Mouse (Mus musculus) testis, adult 2 months (tissue): ENCODE data around the gene Tmem120b.

Experiments
- CTCF ChIP-seq: fragments of 200-500 bp; IDR thresholded peaks from 2 replicates; pipeline ENCODE4 v1.5.1; 2012; ENCODE audit warnings: low read depth, mild to moderate bottlenecking, inconsistent platforms, low read length, moderate library complexity; ENCODE audit not compliant: control insufficient read depth, insufficient read depth, insufficient replicate concordance
- POLR2A ChIP-seq: fragments of 200-500 bp; IDR thresholded peaks from 2 replicates; pipeline ENCODE4 v1.6.1; 2012; ENCODE audit warnings: low read depth, mild to moderate bottlenecking, inconsistent platforms, low read length, moderate library complexity; ENCODE audit not compliant: control insufficient read depth

DNA sequence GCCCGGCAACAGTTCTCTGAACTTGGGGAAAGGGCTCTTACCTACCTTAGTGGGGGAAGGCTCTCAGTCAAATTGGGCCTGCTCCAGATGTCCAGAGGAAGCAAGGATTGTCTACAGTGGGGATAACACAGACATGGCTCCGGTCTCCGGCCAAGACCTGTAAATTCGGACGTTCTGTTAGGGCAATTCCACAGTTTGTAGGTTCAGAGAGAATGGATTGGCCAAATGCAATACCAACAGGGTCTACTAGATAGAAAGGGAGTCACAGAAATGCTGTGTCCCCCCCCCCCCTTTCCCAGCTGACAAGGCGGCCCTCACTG lies 69.7 kb downstream of the Tmem120b start:
- TF ChIP-seq CTCF = no peak
- TF ChIP-seq POLR2A = no peak
